Comparison of ENCODE assay signal across 11 mouse cellular contexts in the genomic region with DNA sequence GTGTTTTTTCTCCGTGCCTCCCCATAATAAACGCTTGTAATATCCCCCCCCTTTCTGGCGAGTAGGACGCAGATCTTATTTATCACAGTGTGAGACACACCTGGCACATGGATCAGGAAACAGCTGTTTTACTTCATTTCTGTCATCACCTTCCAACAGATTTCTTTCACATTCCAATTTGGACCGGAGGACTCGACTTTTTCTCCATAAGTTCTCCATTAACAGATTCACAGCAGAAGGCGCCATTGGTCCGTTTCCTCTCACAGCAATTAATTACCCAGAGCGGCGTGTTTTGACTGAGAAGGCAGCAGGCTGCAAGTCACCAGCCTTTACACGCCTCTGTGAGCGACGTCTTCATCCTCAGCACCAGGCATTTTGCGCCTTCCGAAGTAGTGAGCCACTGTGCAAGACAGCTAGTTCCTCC.
A peak's percentile ranks its signal among the peaks of the same experiment; 100 is the strongest.
DNase-seq lines count a peak whose midpoint lies in the region; ATAC-seq and TF ChIP-seq lines count a peak whose summit lies in the region.
"Had no signal": no experiment of that assay in that cellular context is flagged by ENCODE, and none has a peak within 500 bp of the region (broad histone marks: within the 10 kb centered on the region; RNA-seq: fewer than 3 reads in every experiment).

No protein-coding gene starts in this region.

- no peak overlapping the region for H3K4me2 ChIP-seq in heart, embryonic 15.5 days
- H3K4me2 ChIP-seq in limb, embryonic 14.5 days (replicated peaks; ENCODE audit: low read depth, low read length, severe bottlenecking), result peak overlapping the region; percentile 45

- peaks cover 12% of the 10 kb centered on the region; the same call in 1 of the 2 replicates for H3K27me3 ChIP-seq in heart, embryonic 15.5 days
- no peaks in the 10 kb centered on the region for H3K27me3 ChIP-seq in limb, embryonic 14.5 days (ENCODE audit: control insufficient read depth, insufficient read depth, low read length)
- H3K27me3 ChIP-seq: Patski had no signal

- ATAC-seq in heart, embryonic 15.5 days (replicated peaks; ENCODE audit: insufficient number of reproducible peaks, insufficient read depth, low FRiP score, low read depth), result no peak; the same call in 1 of the 2 replicates
- ATAC-seq in limb, embryonic 14.5 days (ENCODE audit: low FRiP score, low read depth), result peak; percentile 53; the same call in 1 of the 2 replicates
- ATAC-seq in erythroblast, adult 5-6 weeks (replicated peaks; ENCODE audit: low FRiP score, poor library complexity, severe bottlenecking), result no peak
- ATAC-seq: Patski had no signal

- WGBS in heart, embryonic 15.5 days, result 65% methylated on average over 15 of the region's 15 CpGs
- WGBS in limb, embryonic 14.5 days, result 9% methylated on average over 15 of the region's 15 CpGs

- TF ChIP-seq POLR2A in limb, embryonic 14.5 days (IDR thresholded peaks at IDR 0.05; ENCODE audit: borderline replicate concordance, extremely low read depth, insufficient read depth, insufficient read length), result no peak

- H3K27ac ChIP-seq in heart, embryonic 15.5 days, result 0 out of 2 replicates have a peak overlapping the region, but pooled peaks have one; percentile 10
- peak overlapping the region; percentile 68 for H3K27ac ChIP-seq in limb, embryonic 14.5 days (replicated peaks; ENCODE audit: low read depth, low read length)

- H3K4me1 ChIP-seq in heart, embryonic 15.5 days (replicated peaks), result no peaks in the 10 kb centered on the region
- H3K4me1 ChIP-seq in limb, embryonic 14.5 days (ENCODE audit: control insufficient read depth, insufficient read depth, low read length), result peaks cover 51% of the 10 kb centered on the region

- H3K9ac ChIP-seq in heart, embryonic 15.5 days, result no peak overlapping the region
- no peak overlapping the region for H3K9ac ChIP-seq in limb, embryonic 14.5 days (ENCODE audit: low read depth, low read length, severe bottlenecking)

- intact Hi-C loops in left cerebral cortex, postnatal 4 days (cut with DNase I), result no loop called here

- no peak overlapping the region for H3K4me3 ChIP-seq in heart, embryonic 15.5 days
- H3K4me3 ChIP-seq in limb, embryonic 14.5 days (replicated peaks; ENCODE audit: low read length), result peak overlapping the region; percentile 18
- H3K4me3 ChIP-seq: erythroblast, embryonic 14.5 days had no signal

- no peaks in the 10 kb centered on the region for H3K9me3 ChIP-seq in heart, embryonic 15.5 days (replicated peaks)
- no peaks in the 10 kb centered on the region for H3K9me3 ChIP-seq in limb, embryonic 14.5 days (ENCODE audit: control insufficient read depth, low read length)

- peak; percentile 52 to 63 for DNase-seq in cerebellum, postnatal 14 days
- DNase-seq in cerebellum, adult 11 months, result no peak
- peak; percentile 50 for DNase-seq in left cerebral cortex, postnatal 4 days
- DNase-seq in left cerebral cortex, adult 9 months (ENCODE audit: low spot score in 2 of 2), result no peak
- peak; percentile 83 for DNase-seq in limb, embryonic 14.5 days (ENCODE audit: low spot score)
- DNase-seq in adrenal gland, postnatal 14 days, result no peak
- DNase-seq: right cerebral cortex, postnatal 25 days had no signal

- no peaks in the 10 kb centered on the region for H3K36me3 ChIP-seq in heart, embryonic 15.5 days
- no peaks in the 10 kb centered on the region for H3K36me3 ChIP-seq in limb, embryonic 14.5 days (ENCODE audit: control insufficient read depth, insufficient read depth, low read length)

Comparison
In these comparisons a context has a peak if more than half of its experiments do, and no peak if none do; other contexts are left out.
1. DNase-seq: peak in cerebellum, postnatal 14 days (2 of 2), left cerebral cortex, postnatal 4 days (single experiment) and limb, embryonic 14.5 days (single experiment); none in cerebellum, adult 11 months (single experiment), left cerebral cortex, adult 9 months (0 of 2) and adrenal gland, postnatal 14 days (single experiment).